Mouse (Mus musculus) central nervous system, embryonic 11.5 days (tissue): ENCODE results near the gene Gm2237. TPM values are rescaled to one million over a fixed set of nuclear protein-coding genes. Genes with fewer than 3 reads are reported as not detected.

Source experiments
- polyA plus RNA-seq: library from polyadenylated mRNA; depleted of rRNA; stranded (reverse); fragments of >200 nt; gene quantifications from 2 replicates; pipeline ENCODE4 v1.2.3, GENCODE M21; 2012; rRNA removed

Gm2237 gene
- polyA plus RNA-seq, result 8.7 and 18.4 TPM in 2 replicates

GRCm38 (mm10) chr14:19584804-19585667 is at the start of gene Gm2237:
TSS of gene Gm2237 (minus strand) at chr14:19585135.

GRCm38 (mm10) chr14:19602481-19602880 is 17.5 kb upstream of the Gm2237 start, which contains the start of gene Gm5458:
TSS of gene Gm5458 (minus strand) at chr14:19602581.

GRCm38 (mm10) chr14:19549863-19550262 is 35.1 kb downstream of the Gm2237 start, which contains the start of gene Gm2244:
TSS of gene Gm2244 (minus strand) at chr14:19549963.

Other genes with a start within 250 kb of the Gm2237 start
- gene Gm21738, start 166.2 kb downstream of the Gm2237 start, polyA plus RNA-seq, result 0.52 TPM in 1 of 2 replicates, not detected in the other
- gene Gm2244, start 35.2 kb downstream of the Gm2237 start, polyA plus RNA-seq, result 0.07 TPM in 1 of 2 replicates, not detected in the other
- not detected in 2 replicates for gene Gm5458, start 17.4 kb upstream of the Gm2237 start, polyA plus RNA-seq
- gene Nid2, start 166.1 kb upstream of the Gm2237 start, polyA plus RNA-seq, result 22.9 and 36.7 TPM in 2 replicates
- 121 and 190 TPM in 2 replicates for gene Rtraf, start 238.7 kb upstream of the Gm2237 start, polyA plus RNA-seq